Mouse (Mus musculus): ENCODE measurements around the gene Cdh22.

GRCm38 (mm10) chr2:165241786-165242185 is 7.1 kb upstream of the Cdh22 start:
- no peak for TF ChIP-seq CTCF (IDR thresholded peaks at IDR 0.05)
- no peak for TF ChIP-seq EP300 (IDR thresholded peaks at IDR 0.05)
